Mouse (Mus musculus) heart, adult 2 months (tissue): ENCODE measurements around the gene Ssbp2.

ENCODE experiments used
- CTCF ChIP-seq: fragments of 200-600 bp; IDR thresholded peaks from 2 replicates; pipeline ENCODE4 v1.8.1; 2022; ENCODE audit warnings: antibody characterized with exemption, mild to moderate bottlenecking, moderate library complexity
- POLR2A ChIP-seq: fragments of 200-500 bp; IDR thresholded peaks from 2 replicates; pipeline ENCODE4 v1.6.1; 2011; ENCODE audit warnings: mild to moderate bottlenecking, low read depth, low read length, control low read depth; ENCODE audit not compliant: insufficient read depth

GRCm38 (mm10) chr13:91441476-91441875, 18.6 kb upstream of the Ssbp2 start:
- TF ChIP-seq POLR2A (no peak), CTCF (no peak)
